Mouse (Mus musculus): ENCODE data around the gene Ms4a6d. TPM values are rescaled to one million over a fixed set of nuclear protein-coding genes. Genes with fewer than 3 reads are reported as not detected.
"Not testable (repeated sequence)": the region's sequence is repeated elsewhere in the genome, so short reads cannot be mapped to it uniquely, and the experiment has no call there.

Ms4a6d gene
- polyA plus RNA-seq, 1 experiment from 2014 or later, result 2.7 TPM

- Histone ChIP-seq H3K9ac (no peak overlapping the region), H3K27me3 (replicated peaks) (no peaks in the 10 kb centered on the region), H3K4me2 (no peak overlapping the region), H3K4me3 (no peak overlapping the region), H3K36me3 (no peaks in the 10 kb centered on the region), H3K4me1 (peaks cover 46% of the 10 kb centered on the region), H3K9me3 (replicated peaks) (no peaks in the 10 kb centered on the region), H3K27ac (no peak overlapping the region)
- no peak for ATAC-seq
- WGBS (ENCODE audit: insufficient replicate concordance), result 53% methylated on average over 8 of the region's 8 CpGs
Measured at GRCm38 (mm10) chr19:11613776-11614443, 9.3 kb upstream of the Ms4a6d start.

DNA sequence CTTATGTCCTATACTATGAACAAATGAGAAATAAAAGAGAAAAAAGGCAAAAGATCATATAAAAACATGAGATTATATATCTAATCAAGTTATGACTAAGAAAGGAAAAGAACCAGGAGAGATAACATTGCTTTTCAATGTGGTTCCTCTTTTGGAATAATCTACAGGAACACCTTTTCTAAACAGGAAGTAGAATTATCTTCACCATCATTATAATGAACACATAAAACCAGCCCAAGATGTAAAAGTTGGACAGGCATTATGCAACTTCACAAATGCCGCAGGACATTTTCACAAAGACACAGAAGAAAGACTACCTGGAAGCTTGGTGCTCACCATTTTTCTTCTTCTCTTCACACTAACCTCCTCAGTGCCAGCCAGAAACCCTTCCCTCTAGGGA is 8.4 kb upstream of the Ms4a6d start:
- no peak for ATAC-seq
- no peaks in the 10 kb centered on the region for H3K9me3 ChIP-seq (replicated peaks)
- H3K36me3 ChIP-seq, result no peaks in the 10 kb centered on the region
- H3K4me2 ChIP-seq, result no peak overlapping the region
- H3K27ac ChIP-seq, result no peak overlapping the region
- no peak overlapping the region for H3K4me3 ChIP-seq
- 27% methylated on average over 1 of the region's 1 CpGs for WGBS (ENCODE audit: insufficient replicate concordance)
- no peak overlapping the region for H3K9ac ChIP-seq
- peaks cover 37% of the 10 kb centered on the region for H3K4me1 ChIP-seq
- H3K27me3 ChIP-seq (replicated peaks), result no peaks in the 10 kb centered on the region

- Histone ChIP-seq H3K9ac (no peak overlapping the region), H3K4me3 (no peak overlapping the region), H3K27ac (no peak overlapping the region), H3K9me3 (replicated peaks) (no peaks in the 10 kb centered on the region), H3K36me3 (no peaks in the 10 kb centered on the region), H3K27me3 (replicated peaks) (no peaks in the 10 kb centered on the region), H3K4me2 (no peak overlapping the region), H3K4me1 (peaks cover 30% of the 10 kb centered on the region)
- no peak; the same call in 1 of the 2 replicates for ATAC-seq
- WGBS (ENCODE audit: insufficient replicate concordance), result 30% methylated on average over 2 of the region's 2 CpGs
Measured at GRCm38 (mm10) chr19:11612293-11612692, 7.6 kb upstream of the Ms4a6d start.

GRCm38 (mm10) chr19:11611541-11611945 is 6.9 kb upstream of the Ms4a6d start:
- peak; percentile 52; the same call in 1 of the 2 replicates for ATAC-seq
- Histone ChIP-seq H3K9ac (no peak overlapping the region), H3K4me2 (no peak overlapping the region), H3K27ac (no peak overlapping the region), H3K9me3 (replicated peaks) (no peaks in the 10 kb centered on the region), H3K36me3 (no peaks in the 10 kb centered on the region), H3K4me1 (peaks cover 29% of the 10 kb centered on the region), H3K27me3 (replicated peaks) (no peaks in the 10 kb centered on the region), H3K4me3 (no peak overlapping the region)
- WGBS (ENCODE audit: insufficient replicate concordance), result 9% methylated on average over 6 of the region's 6 CpGs

GRCm38 (mm10) chr19:11608172-11608571 is 3.5 kb upstream of the Ms4a6d start:
- Histone ChIP-seq H3K36me3 (no peaks in the 10 kb centered on the region), H3K9me3 (replicated peaks) (no peaks in the 10 kb centered on the region), H3K4me1 (peaks cover 14% of the 10 kb centered on the region), H3K27ac (no peak overlapping the region), H3K9ac (no peak overlapping the region), H3K27me3 (replicated peaks) (no peaks in the 10 kb centered on the region), H3K4me3 (no peak overlapping the region), H3K4me2 (no peak overlapping the region)
- no peak for ATAC-seq
- 10% methylated on average over 1 of the region's 1 CpGs for WGBS (ENCODE audit: insufficient replicate concordance)

- H3K4me1 ChIP-seq, result no peaks in the 10 kb centered on the region
- H3K36me3 ChIP-seq, result no peaks in the 10 kb centered on the region
- no peak overlapping the region for H3K4me3 ChIP-seq
- no peaks in the 10 kb centered on the region for H3K9me3 ChIP-seq (replicated peaks)
- WGBS (ENCODE audit: insufficient replicate concordance), result 73% methylated on average over 2 of the region's 2 CpGs
- no peak for ATAC-seq
- H3K27ac ChIP-seq, result no peak overlapping the region
- H3K27me3 ChIP-seq (replicated peaks), result no peaks in the 10 kb centered on the region
- H3K4me2 ChIP-seq, result no peak overlapping the region
- no peak overlapping the region for H3K9ac ChIP-seq
Measured at GRCm38 (mm10) chr19:11602026-11602425, 2.6 kb downstream of the Ms4a6d start.

DNA sequence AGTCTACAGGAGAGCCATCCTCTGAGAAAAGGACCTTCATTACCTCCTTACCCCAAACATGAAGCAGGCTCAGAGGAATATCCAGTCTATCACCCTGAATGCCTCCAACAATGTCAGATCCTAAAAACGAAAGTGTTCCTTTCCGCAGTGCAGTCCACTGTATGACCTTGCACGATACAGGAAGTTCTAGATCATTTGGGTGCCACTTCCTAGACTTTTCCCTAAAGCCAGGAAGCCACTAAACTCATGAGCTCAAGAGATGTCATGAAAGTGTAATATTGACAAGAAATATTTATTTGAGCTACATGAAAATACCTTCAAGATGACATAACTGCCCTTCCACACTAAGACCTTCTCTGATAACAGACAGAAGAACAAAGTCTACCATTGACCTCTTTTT is 3.3 kb downstream of the Ms4a6d start:
- Histone ChIP-seq H3K27me3 (replicated peaks) (no peaks in the 10 kb centered on the region), H3K4me1 (no peaks in the 10 kb centered on the region), H3K9me3 (replicated peaks) (no peaks in the 10 kb centered on the region), H3K27ac (no peak overlapping the region), H3K9ac (no peak overlapping the region), H3K4me3 (no peak overlapping the region), H3K4me2 (no peak overlapping the region), H3K36me3 (no peaks in the 10 kb centered on the region)
- ATAC-seq, result no peak
- WGBS (ENCODE audit: insufficient replicate concordance), result 74% methylated on average over 3 of the region's 3 CpGs

DNA sequence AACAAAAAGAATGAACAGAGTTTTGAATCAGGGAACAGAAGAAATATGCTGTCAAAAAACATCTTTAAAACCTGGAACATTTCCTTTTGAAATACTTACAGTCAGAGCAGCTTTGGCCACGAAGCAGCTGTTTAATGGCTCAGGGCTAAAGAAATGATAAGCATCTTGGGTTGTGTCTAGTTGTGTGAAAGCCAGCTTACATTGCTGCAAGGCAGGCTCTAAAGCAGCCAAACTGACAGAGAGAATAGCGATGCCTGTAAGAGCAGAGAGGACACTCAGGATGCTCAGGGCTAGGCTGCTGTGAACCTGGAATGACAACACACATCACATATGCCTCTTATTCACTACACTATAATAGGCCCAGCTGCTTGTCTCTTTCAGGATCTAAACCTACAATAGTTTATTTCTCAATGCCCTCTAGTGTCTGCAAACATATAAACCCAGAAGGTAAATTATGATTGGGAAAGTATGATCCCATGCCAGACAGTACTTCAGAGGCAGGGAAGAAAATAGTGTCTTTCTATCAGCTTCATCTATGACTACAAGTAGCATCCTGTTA is 14.7 kb downstream of the Ms4a6d start:
- H3K9me3 ChIP-seq (replicated peaks), result no peaks in the 10 kb centered on the region
- no peak for ATAC-seq
- no peaks in the 10 kb centered on the region for H3K36me3 ChIP-seq
- no peak overlapping the region for H3K4me2 ChIP-seq
- H3K27ac ChIP-seq, result no peak overlapping the region
- WGBS (ENCODE audit: insufficient replicate concordance), result 38% methylated on average over 2 of the region's 2 CpGs
- no peaks in the 10 kb centered on the region for H3K4me1 ChIP-seq
- H3K4me3 ChIP-seq, result no peak overlapping the region
- no peaks in the 10 kb centered on the region for H3K27me3 ChIP-seq (replicated peaks)
- no peak overlapping the region for H3K9ac ChIP-seq

DNA sequence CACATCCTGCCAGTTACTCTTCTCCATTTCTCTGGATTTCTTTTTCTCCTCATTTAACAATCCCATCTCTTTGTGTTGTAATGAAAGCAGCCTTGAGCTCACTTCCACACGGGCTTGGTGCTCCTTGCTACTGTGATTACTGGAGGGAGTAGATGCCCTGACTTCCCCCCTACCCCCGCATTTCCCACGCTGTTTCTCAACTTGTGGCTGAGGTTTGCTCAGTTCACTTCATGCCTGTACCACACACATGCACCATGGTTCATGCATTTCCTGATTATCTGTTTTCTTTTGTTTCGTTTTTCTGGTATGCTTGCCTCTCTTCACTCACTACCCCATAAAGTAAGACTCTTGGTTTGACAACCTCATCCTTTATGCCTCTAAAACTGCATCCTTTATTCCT is 15.4 kb downstream of the Ms4a6d start:
- Histone ChIP-seq H3K4me2 (no peak overlapping the region), H3K4me3 (no peak overlapping the region), H3K27ac (no peak overlapping the region), H3K9me3 (replicated peaks) (no peaks in the 10 kb centered on the region), H3K27me3 (replicated peaks) (no peaks in the 10 kb centered on the region), H3K9ac (no peak overlapping the region), H3K36me3 (no peaks in the 10 kb centered on the region), H3K4me1 (no peaks in the 10 kb centered on the region)
- 40% methylated on average over 4 of the region's 4 CpGs for WGBS (ENCODE audit: insufficient replicate concordance)
- ATAC-seq, result no peak

DNA sequence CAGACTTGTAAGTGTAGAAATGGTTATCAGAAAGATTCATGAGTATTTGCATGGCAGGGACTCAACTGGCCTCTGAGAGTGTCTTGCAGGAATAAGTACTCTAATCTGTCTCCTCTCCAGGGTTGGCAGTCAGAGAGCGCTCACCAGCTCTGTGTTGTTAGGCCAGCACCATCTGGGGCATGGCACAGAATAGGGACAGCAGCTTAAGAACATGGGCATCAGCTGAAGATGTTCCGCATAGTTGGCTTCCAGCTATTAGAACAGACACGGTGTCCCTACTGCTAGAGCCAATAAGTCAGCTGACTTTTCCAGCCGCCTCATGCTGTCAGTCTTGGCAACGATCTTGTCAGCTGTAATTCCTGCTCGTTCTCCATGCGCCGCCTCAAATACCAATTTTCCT is 29.7 kb downstream of the Ms4a6d start:
- Histone ChIP-seq H3K27me3 (replicated peaks) (no peaks in the 10 kb centered on the region), H3K27ac (no peak overlapping the region), H3K9me3 (replicated peaks) (no peaks in the 10 kb centered on the region), H3K4me3 (no peak overlapping the region), H3K9ac (no peak overlapping the region), H3K4me2 (no peak overlapping the region), H3K4me1 (no peaks in the 10 kb centered on the region), H3K36me3 (no peaks in the 10 kb centered on the region)
- no peak for ATAC-seq
- WGBS (ENCODE audit: insufficient replicate concordance), result 80% methylated on average over 8 of the region's 8 CpGs

DNA sequence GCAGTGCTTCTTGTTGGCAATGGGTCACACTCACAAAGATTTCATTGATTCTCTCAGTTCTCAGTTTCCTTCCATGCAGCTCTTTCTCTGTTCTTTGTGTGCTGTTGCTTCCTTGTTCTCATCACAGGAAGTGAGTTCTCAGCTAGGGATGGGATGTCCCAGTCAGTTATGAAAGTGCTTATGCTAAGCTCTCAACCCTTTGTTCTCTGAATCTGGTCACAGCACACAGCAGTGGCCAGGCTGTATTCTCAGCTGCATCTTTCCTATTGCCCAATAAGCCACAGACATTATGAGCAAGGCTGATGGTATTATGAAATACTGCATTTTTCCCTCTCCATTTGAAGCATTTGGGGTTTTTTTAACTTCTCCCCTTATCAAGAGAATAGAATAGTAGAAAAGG is 45.1 kb downstream of the Ms4a6d start:
- H3K4me2 ChIP-seq; ATAC-seq; H3K27ac ChIP-seq; H3K9ac ChIP-seq; H3K4me1 ChIP-seq; H3K36me3 ChIP-seq; H3K9me3 ChIP-seq (replicated peaks); H3K4me3 ChIP-seq; H3K27me3 ChIP-seq (replicated peaks): not testable (repeated sequence)

- H3K4me2 ChIP-seq, result no peak overlapping the region
- H3K27ac ChIP-seq, result no peak overlapping the region
- ATAC-seq, result no peak
- no peaks in the 10 kb centered on the region for H3K4me1 ChIP-seq
- no peaks in the 10 kb centered on the region for H3K9me3 ChIP-seq (replicated peaks)
- 66% methylated on average over 5 of the region's 5 CpGs for WGBS (ENCODE audit: insufficient replicate concordance)
- H3K27me3 ChIP-seq (replicated peaks), result no peaks in the 10 kb centered on the region
- H3K9ac ChIP-seq, result no peak overlapping the region
- H3K4me3 ChIP-seq, result no peak overlapping the region
- no peaks in the 10 kb centered on the region for H3K36me3 ChIP-seq
Measured at GRCm38 (mm10) chr19:11554726-11555125, 49.9 kb downstream of the Ms4a6d start.

GRCm38 (mm10) chr19:11547911-11548310 is 56.7 kb downstream of the Ms4a6d start:
- Histone ChIP-seq H3K9me3 (replicated peaks) (no peaks in the 10 kb centered on the region), H3K27ac (no peak overlapping the region), H3K36me3 (no peaks in the 10 kb centered on the region), H3K4me2 (no peak overlapping the region), H3K4me1 (no peaks in the 10 kb centered on the region), H3K9ac (no peak overlapping the region), H3K27me3 (replicated peaks) (no peaks in the 10 kb centered on the region), H3K4me3 (no peak overlapping the region)
- ATAC-seq, result no peak

Measured in liver, embryonic 12.5 days (tissue).